Mouse (Mus musculus) ES-E14 (cell line): ENCODE measurements at regions not wholly inside any gene's neighbourhood (a gene's known extent, or its start where the extent isn't known, plus 50 kb on each side); places are given as distances from the start of the nearest gene placed in this dataset.

Experiments
- CHD2 ChIP-seq: IDR thresholded peaks from 2 replicates; pipeline ENCODE4 v1.6.1; 2014; ENCODE audit warnings: mild to moderate bottlenecking, low read depth, low read length, inconsistent platforms
- HCFC1 ChIP-seq: IDR thresholded peaks from 2 replicates; pipeline ENCODE4 v1.6.1; 2012; ENCODE audit warnings: low read length, inconsistent platforms, borderline replicate concordance; ENCODE audit not compliant: insufficient read depth
- MAFK ChIP-seq: IDR thresholded peaks from 2 replicates; pipeline ENCODE4 v1.6.1; 2014; ENCODE audit warnings: mild to moderate bottlenecking, low read depth, low read length, inconsistent platforms; ENCODE audit not compliant: insufficient read depth
- ZC3H11A ChIP-seq: IDR thresholded peaks from 2 replicates; pipeline ENCODE4 v1.6.1; 2012; ENCODE audit warnings: low read depth, mild to moderate bottlenecking, inconsistent platforms, low read length, borderline replicate concordance

DNA sequence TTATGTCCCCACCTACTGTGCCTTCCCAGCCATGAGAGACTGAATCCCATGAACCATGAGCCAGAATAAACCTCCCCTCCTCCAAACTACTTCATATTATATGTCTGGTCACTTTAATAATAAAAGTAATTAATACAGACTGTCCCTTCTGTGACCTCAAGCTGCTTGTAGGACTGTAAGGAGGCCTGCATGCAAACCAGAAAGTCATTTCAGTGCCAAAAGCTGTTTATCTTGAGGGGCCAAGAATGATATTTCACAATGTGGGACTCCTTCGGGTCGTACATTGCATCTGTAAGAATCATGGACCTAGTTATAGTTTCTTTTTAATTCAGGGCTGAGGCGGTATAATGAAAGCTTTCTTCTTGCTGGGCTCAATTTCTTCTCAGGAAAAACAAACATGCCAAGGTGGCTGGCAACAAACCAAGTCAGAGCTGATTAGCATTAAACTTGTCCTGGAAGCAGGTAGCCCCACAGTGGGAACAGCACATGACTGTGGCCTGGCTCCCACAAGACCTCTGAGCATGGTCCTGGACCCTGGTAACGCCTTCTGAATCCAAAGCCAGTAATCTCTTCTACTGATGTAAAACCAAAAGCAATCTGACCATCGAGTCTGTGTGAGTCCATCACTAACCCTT lies 162.3 kb upstream of the Hnrnpa3 start:
- TF ChIP-seq CHD2: no peak
- TF ChIP-seq MAFK: no peak
- TF ChIP-seq HCFC1: no peak
- TF ChIP-seq ZC3H11A: no peak
